Mouse (Mus musculus): ENCODE measurements at regions not wholly inside any gene's neighbourhood (a gene's known extent, or its start where the extent isn't known, plus 50 kb on each side); places are given as distances from the start of the nearest gene placed in this dataset.
A peak's percentile ranks its signal among the peaks of the same experiment; 100 is the strongest.
"Not testable (repeated sequence)": the region's sequence is repeated elsewhere in the genome, so short reads cannot be mapped to it uniquely, and the experiment has no call there.

DNA sequence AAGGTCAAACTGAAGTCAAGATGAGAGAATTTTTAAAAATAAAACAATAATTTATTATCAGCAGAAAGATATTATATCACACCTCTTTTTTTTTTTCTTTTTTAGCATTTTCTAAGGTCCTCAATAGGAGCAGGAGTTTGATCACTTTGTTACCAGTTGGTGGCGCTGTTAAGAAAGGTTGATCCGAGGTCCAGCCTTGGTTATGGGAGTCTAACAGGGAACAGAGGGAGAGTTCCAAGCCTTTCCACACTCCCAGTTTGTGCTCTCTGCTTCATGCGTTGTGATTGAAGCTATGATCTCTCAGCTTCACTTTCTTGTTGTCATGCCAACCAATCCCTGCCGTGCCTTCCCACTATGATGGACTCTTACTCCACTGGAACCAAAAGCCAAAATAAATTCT is 83.8 kb downstream of the Fam174a start:
- no peaks in the 10 kb centered on the region for H3K4me1 ChIP-seq (ENCODE audit: control insufficient read depth, low read depth, low read length)
- H3K9ac ChIP-seq (ENCODE audit: low read depth, low read length): no peak overlapping the region
- ATAC-seq (ENCODE audit: low read depth): no peak
- 35% methylated on average over 4 of the region's 4 CpGs for WGBS (ENCODE audit: insufficient replicate concordance)
- no peak overlapping the region for H3K27ac ChIP-seq (ENCODE audit: low read length)
- H3K4me2 ChIP-seq (ENCODE audit: low read depth, low read length): no peak overlapping the region
- H3K4me3 ChIP-seq (ENCODE audit: low read depth, low read length): no peak overlapping the region
- no peaks in the 10 kb centered on the region for H3K36me3 ChIP-seq (ENCODE audit: control insufficient read depth, insufficient read depth)
- no peaks in the 10 kb centered on the region for H3K9me3 ChIP-seq (replicated peaks; ENCODE audit: control insufficient read depth, low read length)
- H3K27me3 ChIP-seq (ENCODE audit: control insufficient read depth, insufficient read depth, low read depth, low read length): no peaks in the 10 kb centered on the region

DNA sequence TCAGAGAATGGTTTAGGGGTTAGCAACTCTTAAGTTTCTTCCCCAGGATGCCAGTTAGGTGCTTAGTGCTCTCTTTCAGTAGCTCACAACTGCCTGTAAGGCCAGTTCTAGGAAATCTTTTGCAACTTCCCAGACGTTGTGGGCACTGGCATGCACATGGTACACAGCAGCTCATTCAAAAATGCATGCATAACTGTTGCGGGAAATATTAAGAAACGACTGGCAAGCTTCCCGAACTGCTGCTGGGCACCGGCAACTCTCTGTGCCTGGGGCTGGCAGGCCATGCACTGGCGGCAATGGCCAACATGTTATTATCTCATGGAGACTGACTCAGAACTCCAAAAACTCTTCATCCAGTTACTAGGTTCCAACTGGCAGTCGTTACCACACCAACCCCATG is 86.3 kb downstream of the Fam174a start:
- no peaks in the 10 kb centered on the region for H3K36me3 ChIP-seq (ENCODE audit: control insufficient read depth, insufficient read depth)
- no peak for ATAC-seq (ENCODE audit: low read depth)
- H3K4me1 ChIP-seq (ENCODE audit: control insufficient read depth, low read depth, low read length): no peaks in the 10 kb centered on the region
- H3K27ac ChIP-seq (ENCODE audit: low read length): no peak overlapping the region
- no peak overlapping the region for H3K4me3 ChIP-seq (ENCODE audit: low read depth, low read length)
- no peak overlapping the region for H3K9ac ChIP-seq (ENCODE audit: low read depth, low read length)
- H3K4me2 ChIP-seq (ENCODE audit: low read depth, low read length): no peak overlapping the region
- H3K27me3 ChIP-seq (ENCODE audit: control insufficient read depth, insufficient read depth, low read depth, low read length): no peaks in the 10 kb centered on the region
- no peaks in the 10 kb centered on the region for H3K9me3 ChIP-seq (replicated peaks; ENCODE audit: control insufficient read depth, low read length)
- WGBS (ENCODE audit: insufficient replicate concordance): 66% methylated on average over 7 of the region's 7 CpGs

DNA sequence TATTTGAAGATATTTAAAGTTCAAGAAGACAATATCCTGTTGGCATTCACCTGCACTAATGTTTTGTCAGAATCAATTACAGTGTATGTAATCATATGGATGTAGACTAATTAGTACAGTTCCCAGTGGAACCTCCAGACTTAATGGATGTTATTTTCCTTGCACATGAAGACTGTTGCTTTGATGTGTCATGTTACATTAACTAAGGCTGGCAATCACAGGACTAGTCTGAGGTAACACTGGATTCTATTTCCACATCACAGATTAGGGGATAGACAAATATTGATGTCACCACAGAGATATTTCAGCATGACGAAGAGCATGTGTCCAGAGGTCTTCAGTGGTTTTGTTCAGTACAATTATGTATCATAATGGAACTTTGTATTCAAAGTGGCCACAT is 108.8 kb downstream of the Fam174a start:
- no peak overlapping the region for H3K4me3 ChIP-seq (ENCODE audit: low read depth, low read length)
- no peaks in the 10 kb centered on the region for H3K27me3 ChIP-seq (ENCODE audit: control insufficient read depth, insufficient read depth, low read depth, low read length)
- H3K9ac ChIP-seq (ENCODE audit: low read depth, low read length): no peak overlapping the region
- H3K4me1 ChIP-seq (ENCODE audit: control insufficient read depth, low read depth, low read length): no peaks in the 10 kb centered on the region
- no peaks in the 10 kb centered on the region for H3K9me3 ChIP-seq (replicated peaks; ENCODE audit: control insufficient read depth, low read length)
- no peak for ATAC-seq (ENCODE audit: low read depth)
- no peak overlapping the region for H3K4me2 ChIP-seq (ENCODE audit: low read depth, low read length)
- WGBS (ENCODE audit: insufficient replicate concordance): 61% methylated on average over 1 of the region's 1 CpGs
- H3K36me3 ChIP-seq (ENCODE audit: control insufficient read depth, insufficient read depth): no peaks in the 10 kb centered on the region
- no peak overlapping the region for H3K27ac ChIP-seq (ENCODE audit: low read length)

DNA sequence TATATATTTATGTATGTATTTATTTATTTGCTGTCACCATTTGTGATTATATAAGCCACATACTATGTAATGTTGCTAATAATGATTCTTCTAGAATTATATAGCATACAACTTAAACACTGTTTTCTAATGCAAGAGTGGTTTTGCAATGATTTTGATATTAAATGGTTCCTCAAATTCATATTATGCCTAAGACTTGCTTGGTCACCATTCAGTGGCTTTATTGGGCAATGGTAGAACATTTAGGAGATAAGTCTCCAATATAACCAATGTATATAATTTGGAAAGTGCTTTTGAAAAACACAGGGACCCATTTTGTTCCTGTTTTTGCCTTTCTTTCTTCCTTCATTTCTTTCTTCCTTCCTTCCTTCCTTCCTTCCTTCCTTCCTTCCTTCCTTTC is 112.0 kb downstream of the Fam174a start:
- no peaks in the 10 kb centered on the region for H3K36me3 ChIP-seq (ENCODE audit: control insufficient read depth, insufficient read depth)
- H3K9me3 ChIP-seq (replicated peaks; ENCODE audit: control insufficient read depth, low read length): no peaks in the 10 kb centered on the region
- no peaks in the 10 kb centered on the region for H3K27me3 ChIP-seq (ENCODE audit: control insufficient read depth, insufficient read depth, low read depth, low read length)
- no peak overlapping the region for H3K4me2 ChIP-seq (ENCODE audit: low read depth, low read length)
- H3K27ac ChIP-seq (ENCODE audit: low read length): no peak overlapping the region
- no peak overlapping the region for H3K4me3 ChIP-seq (ENCODE audit: low read depth, low read length)
- ATAC-seq (ENCODE audit: low read depth): no peak
- no peak overlapping the region for H3K9ac ChIP-seq (ENCODE audit: low read depth, low read length)
- H3K4me1 ChIP-seq (ENCODE audit: control insufficient read depth, low read depth, low read length): no peaks in the 10 kb centered on the region

DNA sequence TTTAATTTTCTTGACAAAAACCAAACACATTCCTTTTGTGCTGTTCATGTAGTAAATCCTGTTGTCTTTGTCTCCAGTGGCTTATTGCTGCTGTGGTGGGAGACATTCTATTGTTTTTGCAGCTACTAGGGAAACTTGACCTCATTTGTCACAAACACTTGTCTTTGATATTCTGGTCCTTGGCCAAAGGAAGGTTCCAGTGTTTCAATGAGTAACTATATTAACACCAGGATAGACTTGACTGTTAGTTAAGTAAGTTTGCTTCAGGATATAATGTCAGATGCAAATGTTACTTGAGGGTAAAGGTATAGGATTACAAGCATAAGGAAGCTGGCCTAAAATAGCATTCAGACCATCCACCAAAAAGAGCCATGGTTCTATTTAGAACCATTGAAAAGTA is 123.7 kb downstream of the Fam174a start:
- Histone ChIP-seq H3K4me3 (ENCODE audit: low read depth, low read length) (no peak overlapping the region), H3K27me3 (ENCODE audit: control insufficient read depth, insufficient read depth, low read depth, low read length) (no peaks in the 10 kb centered on the region), H3K9me3 (replicated peaks; ENCODE audit: control insufficient read depth, low read length) (no peaks in the 10 kb centered on the region), H3K27ac (ENCODE audit: low read length) (no peak overlapping the region), H3K36me3 (ENCODE audit: control insufficient read depth, insufficient read depth) (no peaks in the 10 kb centered on the region), H3K9ac (ENCODE audit: low read depth, low read length) (no peak overlapping the region), H3K4me2 (ENCODE audit: low read depth, low read length) (no peak overlapping the region), H3K4me1 (ENCODE audit: control insufficient read depth, low read depth, low read length) (no peaks in the 10 kb centered on the region)
- no peak for ATAC-seq (ENCODE audit: low read depth)

DNA sequence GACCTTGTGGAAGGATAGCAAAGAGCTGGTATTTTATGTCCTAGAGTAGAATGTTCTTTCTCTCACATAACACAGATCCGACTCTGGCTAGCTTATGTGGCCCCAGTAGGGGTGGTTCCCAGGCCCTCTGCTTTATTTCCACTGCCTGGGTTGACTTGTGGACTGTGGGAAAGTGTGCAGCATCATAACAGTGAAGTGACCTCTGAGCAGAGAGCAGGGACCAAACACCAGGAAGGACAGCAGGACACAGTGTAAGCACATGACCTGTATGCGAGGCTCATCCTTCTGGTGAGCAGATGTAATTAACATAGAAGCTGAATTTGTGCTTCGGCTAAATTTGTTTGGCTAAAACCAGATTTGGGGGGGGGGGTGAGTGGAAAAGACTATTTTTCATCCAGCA is 132.1 kb downstream of the Fam174a start:
- Histone ChIP-seq H3K9me3 (replicated peaks; ENCODE audit: control insufficient read depth, low read length) (no peaks in the 10 kb centered on the region), H3K27me3 (ENCODE audit: control insufficient read depth, insufficient read depth, low read depth, low read length) (no peaks in the 10 kb centered on the region), H3K4me2 (ENCODE audit: low read depth, low read length) (no peak overlapping the region), H3K27ac (ENCODE audit: low read length) (no peak overlapping the region), H3K4me1 (ENCODE audit: control insufficient read depth, low read depth, low read length) (no peaks in the 10 kb centered on the region), H3K4me3 (ENCODE audit: low read depth, low read length) (no peak overlapping the region), H3K36me3 (ENCODE audit: control insufficient read depth, insufficient read depth) (no peaks in the 10 kb centered on the region), H3K9ac (ENCODE audit: low read depth, low read length) (no peak overlapping the region)
- ATAC-seq (ENCODE audit: low read depth): no peak
- WGBS (ENCODE audit: insufficient replicate concordance): 53% methylated on average over 3 of the region's 3 CpGs

DNA sequence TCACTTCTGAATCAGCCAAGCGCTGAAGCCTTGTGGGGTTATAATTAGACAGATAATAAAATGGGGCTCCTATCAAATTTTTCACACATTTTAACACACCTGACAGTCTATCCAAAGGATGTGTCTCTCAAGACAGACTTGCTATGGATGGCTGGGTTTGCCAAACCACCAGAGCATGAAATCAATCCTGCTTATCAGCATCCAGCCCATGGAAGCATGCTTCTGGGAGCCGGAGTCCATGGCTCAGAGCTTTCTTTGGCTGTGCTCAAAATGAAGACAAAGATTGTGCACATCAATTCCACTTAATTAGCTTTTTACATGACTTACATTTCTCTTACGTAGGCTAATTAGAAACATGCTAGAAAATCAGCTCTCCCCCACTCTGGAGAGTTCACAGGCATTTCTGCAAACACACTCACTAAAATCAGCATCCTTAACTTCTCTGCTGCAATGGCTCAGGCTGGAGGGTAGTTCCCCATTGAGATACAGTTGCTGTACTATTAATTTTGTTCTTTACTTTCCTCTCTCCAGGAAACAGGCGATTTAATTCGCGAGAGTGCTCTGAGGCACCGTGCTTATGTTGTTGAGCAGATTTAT is 135.6 kb downstream of the Fam174a start:
- Histone ChIP-seq H3K4me1 (ENCODE audit: control insufficient read depth, low read depth, low read length) (no peaks in the 10 kb centered on the region), H3K27me3 (ENCODE audit: control insufficient read depth, insufficient read depth, low read depth, low read length) (no peaks in the 10 kb centered on the region), H3K4me3 (ENCODE audit: low read depth, low read length) (no peak overlapping the region), H3K9ac (ENCODE audit: low read depth, low read length) (no peak overlapping the region), H3K27ac (ENCODE audit: low read length) (no peak overlapping the region), H3K9me3 (replicated peaks; ENCODE audit: control insufficient read depth, low read length) (no peaks in the 10 kb centered on the region), H3K4me2 (ENCODE audit: low read depth, low read length) (no peak overlapping the region), H3K36me3 (ENCODE audit: control insufficient read depth, insufficient read depth) (no peaks in the 10 kb centered on the region)
- no peak for ATAC-seq (ENCODE audit: low read depth)
- 49% methylated on average over 7 of the region's 7 CpGs for WGBS (ENCODE audit: insufficient replicate concordance)

DNA sequence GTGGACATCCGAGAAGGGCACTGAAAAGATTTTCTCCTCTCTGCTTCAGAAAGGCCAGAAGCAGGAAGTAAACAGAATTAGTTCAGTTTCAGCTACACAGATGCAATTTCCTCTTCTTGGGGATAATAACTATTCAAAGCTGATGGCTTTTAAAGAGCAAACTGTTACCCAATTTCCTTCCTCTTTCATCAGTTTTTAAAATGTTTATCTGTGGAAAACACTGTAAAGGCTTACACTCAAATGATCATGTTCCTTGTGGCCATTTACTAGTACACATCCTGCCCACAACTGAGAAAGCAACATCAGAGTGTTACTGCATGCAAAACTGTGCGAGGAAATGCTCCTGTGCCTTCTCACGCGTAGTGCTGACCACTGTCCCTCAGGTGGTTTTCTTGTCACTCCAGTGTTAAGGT is 137.5 kb downstream of the Fam174a start:
- WGBS (ENCODE audit: insufficient replicate concordance): 16% methylated on average over 4 of the region's 4 CpGs
- Histone ChIP-seq H3K27ac (ENCODE audit: low read length) (no peak overlapping the region), H3K4me3 (ENCODE audit: low read depth, low read length) (no peak overlapping the region), H3K27me3 (ENCODE audit: control insufficient read depth, insufficient read depth, low read depth, low read length) (no peaks in the 10 kb centered on the region), H3K36me3 (ENCODE audit: control insufficient read depth, insufficient read depth) (no peaks in the 10 kb centered on the region), H3K4me2 (ENCODE audit: low read depth, low read length) (no peak overlapping the region), H3K9me3 (replicated peaks; ENCODE audit: control insufficient read depth, low read length) (no peaks in the 10 kb centered on the region), H3K4me1 (ENCODE audit: control insufficient read depth, low read depth, low read length) (no peaks in the 10 kb centered on the region), H3K9ac (ENCODE audit: low read depth, low read length) (no peak overlapping the region)
- ATAC-seq (ENCODE audit: low read depth): peak; percentile 66

DNA sequence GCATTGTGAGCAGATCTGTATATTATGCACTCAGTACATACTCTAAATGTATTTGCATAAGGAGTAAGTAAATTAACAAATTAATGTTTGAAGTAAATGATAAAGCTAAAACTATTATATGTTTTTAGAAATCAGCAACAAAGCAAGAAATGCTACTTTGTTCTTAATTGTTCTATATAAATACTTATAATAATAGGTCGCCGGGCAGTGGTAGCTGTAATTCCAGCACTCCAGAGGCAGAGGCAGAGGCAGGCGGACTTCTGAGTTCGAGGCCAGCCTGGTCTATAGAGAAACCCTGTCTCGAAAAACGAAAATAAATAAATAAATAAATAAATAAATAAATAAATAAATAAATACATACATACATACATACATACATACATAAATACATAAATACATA is 138.3 kb downstream of the Fam174a start:
- 62% methylated on average over 6 of the region's 6 CpGs for WGBS (ENCODE audit: insufficient replicate concordance)
- not testable (repeated sequence) for H3K27me3 ChIP-seq (ENCODE audit: control insufficient read depth, insufficient read depth, low read depth, low read length); H3K4me1 ChIP-seq (ENCODE audit: control insufficient read depth, low read depth, low read length); H3K36me3 ChIP-seq (ENCODE audit: control insufficient read depth, insufficient read depth); H3K9ac ChIP-seq (ENCODE audit: low read depth, low read length); H3K27ac ChIP-seq (ENCODE audit: low read length); H3K9me3 ChIP-seq (replicated peaks; ENCODE audit: control insufficient read depth, low read length); H3K4me3 ChIP-seq (ENCODE audit: low read depth, low read length); H3K4me2 ChIP-seq (ENCODE audit: low read depth, low read length)
- peak; percentile 71; the same call in 1 of the 2 replicates for ATAC-seq (ENCODE audit: low read depth)

DNA sequence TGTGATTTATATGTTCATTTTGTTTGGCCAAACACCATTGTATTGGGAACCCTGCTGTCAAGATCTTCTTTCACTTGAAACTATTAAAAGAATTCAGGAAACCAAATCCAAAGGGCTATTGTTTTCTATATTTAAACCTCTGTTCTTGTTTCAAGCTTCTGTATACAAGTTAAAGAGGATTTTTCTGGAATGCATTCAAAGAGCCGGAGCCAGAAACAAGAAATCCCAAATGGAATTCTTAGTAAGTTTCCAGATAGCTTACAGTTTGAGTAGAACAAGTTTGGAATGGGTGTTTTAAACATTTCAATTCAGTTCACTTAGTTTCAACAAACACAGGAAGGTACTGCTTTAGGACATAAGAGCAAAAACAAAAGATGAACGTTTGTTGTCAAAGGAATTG is 140.8 kb downstream of the Fam174a start:
- no peaks in the 10 kb centered on the region for H3K36me3 ChIP-seq (ENCODE audit: control insufficient read depth, insufficient read depth)

More for the DNA sequence above, 140.8 kb downstream of the Fam174a start:
- no peaks in the 10 kb centered on the region for H3K27me3 ChIP-seq (ENCODE audit: control insufficient read depth, insufficient read depth, low read depth, low read length)
- H3K4me3 ChIP-seq (ENCODE audit: low read depth, low read length): no peak overlapping the region
- no peak overlapping the region for H3K4me2 ChIP-seq (ENCODE audit: low read depth, low read length)
- 53% methylated on average over 2 of the region's 2 CpGs for WGBS (ENCODE audit: insufficient replicate concordance)
- no peak for ATAC-seq (ENCODE audit: low read depth)
- H3K9me3 ChIP-seq (replicated peaks; ENCODE audit: control insufficient read depth, low read length): no peaks in the 10 kb centered on the region
- no peak overlapping the region for H3K27ac ChIP-seq (ENCODE audit: low read length)
- no peak overlapping the region for H3K9ac ChIP-seq (ENCODE audit: low read depth, low read length)
- H3K4me1 ChIP-seq (ENCODE audit: control insufficient read depth, low read depth, low read length): no peaks in the 10 kb centered on the region

Measured in liver, embryonic 16.5 days (tissue).